Mouse (Mus musculus) granulocyte monocyte progenitor cell, adult 5-6 weeks (primary cell): Measurements from ENCODE around the gene Vps26b. TPM values are rescaled to one million over a fixed set of nuclear protein-coding genes. Genes with fewer than 3 reads are reported as not detected.

Experiments
- ATAC-seq: replicated peaks from 2 replicates; pipeline ENCODE4 v1.8.0; 2016; ENCODE audit warnings: mild to moderate bottlenecking, moderate TSS enrichment, inconsistent platforms; ENCODE audit not compliant: poor library complexity, severe bottlenecking
- total RNA-seq, 2 experiments: library from RNA; stranded (forward) in 1 of 2; stranded (reverse) in 1 of 2; fragments of 200-712, 200-1000 nt in 1 of 2; fragments of >200 nt in 1 of 2; fragmentation: Nextera tagmentation in 1 of 2; gene quantifications; 2 replicates each; pipeline ENCODE4 v1.2.3; 2014 to 2017

Vps26b gene
- total RNA-seq, 2 experiments from 2014 or later = 37.3 to 47.6 TPM

DNA sequence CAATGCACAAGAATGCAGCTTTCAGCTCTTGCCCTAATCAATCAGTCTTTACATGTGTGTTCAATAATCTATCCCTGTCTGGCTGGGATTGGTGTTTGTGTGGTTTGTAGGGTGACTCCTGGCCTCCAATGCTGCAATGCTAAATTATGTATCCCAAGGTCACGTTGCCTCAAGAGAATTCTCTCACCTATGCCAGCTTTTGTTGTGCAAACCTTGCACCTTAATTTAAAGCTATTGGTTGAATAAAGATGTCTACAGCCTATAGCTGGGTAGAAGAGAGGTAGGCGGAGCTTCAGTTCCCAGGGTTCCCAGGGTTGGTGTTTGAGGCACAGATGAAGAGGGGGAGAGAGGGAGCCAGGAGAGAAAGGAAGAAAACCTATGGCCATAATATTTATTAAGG is 32.4 kb downstream of the Vps26b start:
- ATAC-seq = no peak

DNA sequence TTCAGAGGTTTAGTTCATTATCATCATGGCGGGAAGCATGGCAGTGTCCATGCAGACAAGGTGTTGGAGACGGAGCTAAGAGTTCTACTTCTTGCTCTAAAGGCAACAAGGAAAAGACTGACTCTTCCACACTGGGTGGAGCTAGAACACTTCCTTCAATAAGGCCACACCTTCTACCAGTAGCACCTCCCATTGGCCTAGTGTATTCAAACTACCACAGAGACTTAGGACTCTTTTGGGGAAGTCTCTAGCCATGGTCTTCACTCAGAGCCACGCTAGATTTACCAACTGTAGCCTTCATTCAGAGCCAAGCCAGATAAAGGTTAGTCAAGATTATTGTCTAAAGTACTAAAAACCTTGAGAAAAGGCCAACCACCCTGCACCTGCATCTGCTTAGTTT is 32.8 kb downstream of the Vps26b start:
- ATAC-seq = peak; percentile 70

GRCm38 (mm10) chr9:26993900-26994299 is 36.0 kb downstream of the Vps26b start:
- ATAC-seq = no peak

DNA sequence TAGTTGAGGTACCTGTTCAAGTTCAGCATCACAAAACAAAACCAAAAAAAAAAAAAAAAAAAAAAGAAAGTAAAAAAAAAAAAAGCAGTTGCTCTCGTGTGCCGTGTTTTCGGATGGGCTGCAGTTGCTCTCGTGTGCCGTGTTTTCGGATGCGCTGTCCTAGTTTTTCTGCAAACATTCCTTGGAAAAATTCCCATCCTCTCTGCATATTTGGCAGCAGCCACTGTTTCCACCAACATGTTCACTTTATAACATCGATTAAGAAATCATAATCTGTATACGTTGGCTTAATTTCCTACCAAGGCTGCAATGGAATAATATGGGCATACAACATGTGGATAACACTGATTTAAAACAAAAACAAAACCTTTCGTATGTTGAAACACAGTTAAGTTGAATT is 36.7 kb downstream of the Vps26b start:
- no peak for ATAC-seq

DNA sequence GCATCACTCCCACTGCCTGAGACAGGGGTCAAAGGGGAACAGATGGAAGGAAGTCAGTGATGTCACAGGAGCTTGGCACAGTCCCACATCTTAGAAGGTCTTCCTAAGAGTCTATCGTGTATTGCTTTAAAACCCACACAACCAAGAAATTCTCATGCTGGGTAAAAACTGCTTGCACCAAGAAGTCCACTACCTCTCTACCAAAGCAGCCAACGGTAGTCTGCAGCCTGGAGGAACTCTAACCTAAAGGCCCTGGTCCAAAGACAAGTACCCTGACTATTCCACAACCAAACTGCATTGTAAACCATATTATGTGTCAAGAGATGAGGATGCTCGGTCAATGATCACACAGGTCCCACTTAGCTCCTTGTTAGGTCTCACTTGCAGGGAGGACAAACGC is 39.7 kb downstream of the Vps26b start:
- ATAC-seq = no peak

DNA sequence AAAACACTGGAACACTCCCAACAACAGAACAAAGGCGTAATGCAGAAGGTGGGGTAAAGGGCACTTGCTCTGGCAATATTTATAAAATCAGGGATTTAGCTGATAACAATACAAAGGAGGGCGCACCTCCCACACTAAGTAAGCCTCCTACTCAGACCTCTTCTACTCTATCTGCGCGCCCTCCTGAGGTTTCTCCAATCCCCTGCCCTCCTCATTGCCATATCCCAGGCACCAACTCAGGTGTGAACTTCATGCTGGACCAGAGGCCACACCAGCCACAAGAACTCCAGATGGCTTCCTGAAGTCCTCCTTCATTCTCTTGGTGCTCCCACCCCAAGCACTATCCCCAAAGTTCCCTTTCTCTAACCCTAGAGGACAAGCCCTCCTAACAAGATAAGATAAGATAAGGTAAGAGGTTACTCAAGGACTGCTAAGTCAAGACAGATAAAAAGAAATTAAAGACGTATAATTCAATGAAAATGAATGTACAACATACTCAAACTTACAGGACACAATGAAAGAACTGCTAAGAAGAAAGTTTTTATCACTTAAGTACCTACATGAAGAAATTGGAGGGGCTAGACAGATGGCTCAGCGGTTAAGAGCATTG is 44.1 kb downstream of the Vps26b start:
- ATAC-seq = no peak

DNA sequence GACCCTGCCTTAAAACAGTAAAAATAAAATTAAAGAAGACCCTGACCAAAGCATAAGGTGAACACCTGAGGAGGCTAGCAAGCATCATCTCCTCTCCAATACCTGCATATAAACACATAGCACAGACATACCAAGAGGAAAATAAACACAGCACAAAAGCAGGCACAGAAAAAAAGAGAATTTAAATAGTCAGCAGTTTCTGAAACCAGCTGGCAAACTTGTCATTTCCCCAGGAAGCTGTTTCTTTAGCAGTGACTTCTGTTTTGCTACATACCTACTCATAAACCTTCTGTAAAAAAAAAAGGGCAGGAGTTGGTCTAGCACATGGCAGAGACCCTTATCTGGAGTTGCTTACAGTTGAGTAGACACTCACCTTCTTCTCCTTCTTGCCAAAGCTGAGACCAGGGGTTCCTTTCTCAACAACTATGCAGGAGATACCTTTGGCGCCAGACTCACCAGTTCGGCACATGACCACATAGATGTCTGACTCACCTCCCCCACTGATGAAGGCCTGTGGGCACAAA is 44.7 kb downstream of the Vps26b start:
- ATAC-seq = no peak

DNA sequence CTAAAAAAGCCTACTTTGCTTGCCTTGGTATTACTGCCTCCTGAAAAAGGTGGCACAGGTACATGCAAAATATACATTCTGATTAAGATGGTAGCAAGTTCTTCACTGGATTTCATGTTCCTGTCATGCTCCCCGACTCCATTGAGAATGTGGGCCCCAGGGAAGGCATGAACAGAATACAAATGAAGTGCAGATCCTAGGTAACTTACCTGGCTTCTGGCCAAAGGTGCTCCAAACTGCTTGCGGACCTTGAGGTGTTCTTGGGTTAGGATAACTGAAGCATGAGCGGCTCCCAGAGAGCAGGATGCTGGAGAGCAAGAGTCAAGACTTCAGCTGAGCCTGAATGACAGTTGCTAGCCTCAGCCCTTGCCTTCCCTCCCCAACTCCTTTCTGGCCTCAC is 51.1 kb downstream of the Vps26b start:
- no peak for ATAC-seq

DNA sequence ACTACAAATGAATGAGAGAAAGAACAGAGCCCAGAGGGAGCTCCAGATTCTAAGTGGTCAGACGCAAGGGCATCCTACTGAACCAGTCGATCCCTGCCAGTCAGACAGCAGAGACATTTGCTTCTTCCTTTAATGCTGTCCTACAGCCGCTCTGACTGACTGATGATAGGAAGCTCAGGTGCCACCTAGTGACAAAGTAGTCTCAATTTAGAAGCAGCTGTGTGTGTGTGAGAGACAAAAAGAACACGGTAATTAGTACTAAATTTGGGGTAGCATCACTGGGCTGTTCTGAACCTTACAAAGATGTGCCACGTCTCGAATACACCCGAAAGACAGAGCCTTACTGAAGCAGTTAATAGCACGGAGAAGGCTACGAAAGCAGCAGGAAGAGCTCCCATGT is 52.1 kb downstream of the Vps26b start:
- no peak for ATAC-seq

Other genes starting within 250 kb of the Vps26b start
- 1.2 TPM in 1 of 2 replicates, not detected in the other for gene Glb1l2, start 223.6 kb downstream of the Vps26b start, total RNA-seq (2014; fragmentation: Nextera tagmentation)
- gene Glb1l2, start 223.6 kb downstream of the Vps26b start, total RNA-seq (2017) = 0.21 and 1.4 TPM in 2 replicates
- not detected in 2 replicates for gene Glb1l3, start 169.2 kb downstream of the Vps26b start, total RNA-seq (2014; fragmentation: Nextera tagmentation)
- gene Glb1l3, start 169.2 kb downstream of the Vps26b start, total RNA-seq (2017) = not detected in 2 replicates
- 1.3 TPM in 1 of 2 replicates, not detected in the other for gene Gm1110, start 107.0 kb downstream of the Vps26b start, total RNA-seq (2014; fragmentation: Nextera tagmentation)
- gene Gm1110, start 107.0 kb downstream of the Vps26b start, total RNA-seq (2017) = not detected in 2 replicates
- gene Acad8, start 30.5 kb downstream of the Vps26b start, total RNA-seq (2014; fragmentation: Nextera tagmentation) = 33.0 and 46.8 TPM in 2 replicates
- gene Acad8, start 30.5 kb downstream of the Vps26b start, total RNA-seq (2017) = 15.0 and 20.1 TPM in 2 replicates
- gene Thyn1, start 30.4 kb downstream of the Vps26b start, total RNA-seq (2014; fragmentation: Nextera tagmentation) = 154 and 179 TPM in 2 replicates
- 108 and 144 TPM in 2 replicates for gene Thyn1, start 30.4 kb downstream of the Vps26b start, total RNA-seq (2017)
- 56.6 and 57.9 TPM in 2 replicates for gene Ncapd3, start 110 bp upstream of the Vps26b start, total RNA-seq (2014; fragmentation: Nextera tagmentation)
- gene Ncapd3, start 110 bp upstream of the Vps26b start, total RNA-seq (2017) = 45.1 and 49.9 TPM in 2 replicates
- not detected in 2 replicates for gene Jam3, start 125.4 kb upstream of the Vps26b start, total RNA-seq (2014; fragmentation: Nextera tagmentation)
- gene Jam3, start 125.4 kb upstream of the Vps26b start, total RNA-seq (2017) = 0.22 and 0.26 TPM in 2 replicates